Mouse (Mus musculus) induced T-regulatory cell, adult 2 months (primary cell): ENCODE measurements at regions not wholly inside any gene's neighbourhood (a gene's known extent, or its start where the extent isn't known, plus 50 kb on each side); places are given as distances from the start of the nearest gene placed in this dataset.

ENCODE experiments used
- DNase-seq: peaks from one replicate; pipeline ENCODE4 v3.0.0-alpha.2; 2012; ENCODE audit warnings: low read depth

DNA sequence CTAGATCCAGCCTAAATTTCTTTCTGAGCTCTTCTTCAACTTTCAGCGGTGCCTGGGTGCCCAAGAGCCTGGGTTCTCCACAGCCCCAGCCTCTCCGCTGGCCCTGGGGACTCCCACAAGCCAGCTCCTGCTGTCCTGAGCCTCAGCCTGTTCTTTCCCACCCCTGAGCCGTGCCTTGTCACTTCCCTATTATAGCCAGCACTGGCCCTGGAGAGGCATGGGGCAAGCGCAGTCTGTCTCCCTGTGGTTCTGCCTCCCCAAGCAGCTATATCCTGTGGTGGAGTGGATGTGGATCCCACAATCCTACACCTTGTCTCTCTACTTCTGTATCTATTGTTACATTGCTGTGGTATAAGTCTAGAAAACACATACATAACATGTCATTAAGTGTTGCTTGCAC is 128.6 kb upstream of the Hgf start:
- DNase-seq: no peak

DNA sequence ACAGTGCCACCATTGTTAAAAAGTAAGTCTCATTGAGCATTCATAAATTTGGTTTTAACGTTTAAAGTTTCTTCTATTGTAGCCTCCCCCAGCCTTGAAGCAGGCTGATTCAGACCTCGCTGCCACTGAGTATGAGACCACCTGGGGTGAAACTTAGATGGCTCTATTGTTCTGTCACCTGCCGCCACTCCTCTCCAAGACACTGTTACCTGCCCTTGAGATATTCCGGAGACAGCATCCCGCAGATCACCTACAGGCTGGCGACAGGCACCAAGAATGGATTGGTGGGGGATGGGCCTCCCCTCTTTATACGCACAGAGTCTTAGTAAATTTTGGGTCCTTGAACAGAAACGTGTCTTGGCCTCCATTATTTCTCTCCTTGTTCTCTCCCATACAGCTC is 128.0 kb upstream of the Hgf start:
- no peak for DNase-seq

DNA sequence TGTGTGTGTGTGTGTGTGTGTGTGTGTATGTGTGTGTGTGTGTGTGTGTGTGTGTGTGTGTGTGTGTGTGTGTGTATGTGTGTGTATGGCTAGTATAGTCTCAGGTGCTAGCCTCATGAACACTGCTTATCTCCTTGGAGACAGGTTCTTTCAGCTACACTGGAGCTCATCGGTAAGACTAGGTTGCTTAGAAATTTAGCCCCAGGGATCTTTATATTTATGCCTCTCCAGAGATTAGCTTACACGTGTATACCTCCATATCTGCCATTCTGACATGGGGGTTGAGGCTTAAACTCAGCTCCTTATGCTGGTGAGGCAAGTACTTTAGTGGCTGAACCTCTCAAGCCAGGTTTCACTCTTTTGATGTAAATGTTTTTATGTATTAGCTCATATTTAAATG is 127.0 kb upstream of the Hgf start:
- DNase-seq: no peak

DNA sequence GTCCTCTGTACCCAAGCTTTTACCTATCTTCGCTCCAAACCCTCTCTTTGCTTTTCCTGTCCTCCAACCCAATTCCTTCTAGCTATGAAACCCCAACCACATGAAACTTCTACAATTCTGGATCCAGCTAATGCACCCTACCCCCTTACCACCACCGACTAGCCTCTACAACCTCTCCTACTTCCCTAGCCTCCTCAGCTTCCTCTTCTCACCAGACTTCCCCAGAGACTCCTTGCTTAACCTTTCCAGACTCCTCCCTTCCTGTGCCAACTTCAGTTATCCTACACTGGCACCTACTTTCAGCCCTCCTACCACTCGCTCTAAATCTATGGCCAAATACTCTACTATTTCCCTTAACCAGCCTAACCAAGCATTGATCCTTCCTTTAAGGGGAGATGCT is 118.7 kb upstream of the Hgf start:
- DNase-seq: no peak

DNA sequence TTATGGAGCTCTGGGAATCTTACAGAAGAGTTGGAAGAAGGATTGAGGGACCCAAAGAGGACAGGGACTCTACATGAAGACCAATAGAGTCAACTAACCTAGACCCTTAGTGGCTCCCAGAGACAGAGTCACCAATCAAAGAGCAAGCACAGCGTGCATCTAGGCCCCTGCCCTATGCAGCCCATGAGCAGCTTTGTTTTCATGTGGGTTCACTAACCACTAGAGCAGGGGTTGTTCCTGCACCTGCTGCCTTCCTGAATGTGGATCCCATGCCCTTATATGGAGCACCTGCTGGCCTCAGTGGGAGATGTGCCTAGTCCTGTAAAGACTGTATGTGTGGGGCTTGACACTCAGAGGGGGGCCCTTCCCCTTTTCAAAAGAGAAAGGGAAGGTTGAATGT is 108.2 kb upstream of the Hgf start:
- no peak for DNase-seq

DNA sequence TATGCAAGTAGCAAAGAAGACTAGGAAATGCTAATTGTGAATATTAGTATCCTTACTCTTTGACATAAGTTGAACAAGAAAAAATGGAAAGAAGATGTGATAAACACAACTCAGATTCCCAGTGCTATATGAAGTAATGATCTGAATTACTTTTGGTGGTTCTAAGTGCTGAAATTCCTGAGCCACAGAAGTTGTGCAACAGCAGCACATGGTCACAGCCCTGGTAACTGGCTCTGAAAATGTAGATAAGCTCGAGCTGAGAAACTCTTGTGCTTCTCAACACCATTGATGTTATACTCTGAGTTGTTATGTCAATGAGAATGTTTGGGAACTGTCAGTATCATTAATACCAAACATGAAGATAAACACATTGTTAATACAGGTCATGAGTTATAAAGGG is 106.3 kb upstream of the Hgf start:
- no peak for DNase-seq

DNA sequence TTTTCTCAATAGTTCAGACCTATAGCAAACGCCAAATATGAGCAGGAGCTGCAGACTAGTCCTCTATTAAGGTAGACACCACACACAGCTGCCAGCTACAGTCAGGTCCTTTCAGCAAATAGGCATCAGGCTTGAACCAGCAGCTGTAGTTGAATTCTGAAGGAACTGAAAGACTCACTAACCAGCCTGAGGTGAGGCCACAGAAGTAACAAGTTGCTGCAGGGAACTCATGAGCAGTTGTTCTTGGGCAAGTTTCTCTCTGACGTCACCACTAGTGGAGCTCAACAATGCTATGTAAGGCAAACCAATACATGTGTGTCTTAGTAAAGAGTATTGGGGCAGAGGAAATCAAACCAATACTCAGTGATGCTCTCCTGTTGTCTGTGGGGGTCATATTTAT is 91.5 kb upstream of the Hgf start:
- DNase-seq: no peak

DNA sequence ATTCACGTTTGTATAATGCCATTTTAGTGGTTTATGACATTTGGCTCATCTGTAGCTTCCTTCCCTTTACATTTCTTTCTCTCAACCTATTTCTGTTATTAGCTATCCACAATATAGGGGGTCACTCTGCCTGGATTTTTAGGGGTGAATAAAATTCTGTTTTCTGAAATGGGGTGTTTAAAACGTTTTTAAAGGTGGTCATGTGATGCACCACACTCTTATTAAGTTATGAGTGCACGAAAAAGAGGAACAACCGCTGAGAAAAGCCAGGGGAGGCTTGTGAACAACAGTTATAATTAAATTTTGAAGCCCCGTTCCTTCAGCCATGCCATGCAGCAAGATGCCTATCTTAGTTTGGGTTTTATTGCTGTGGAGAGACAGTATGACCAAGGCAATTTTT is 87.0 kb upstream of the Hgf start:
- DNase-seq: no peak

DNA sequence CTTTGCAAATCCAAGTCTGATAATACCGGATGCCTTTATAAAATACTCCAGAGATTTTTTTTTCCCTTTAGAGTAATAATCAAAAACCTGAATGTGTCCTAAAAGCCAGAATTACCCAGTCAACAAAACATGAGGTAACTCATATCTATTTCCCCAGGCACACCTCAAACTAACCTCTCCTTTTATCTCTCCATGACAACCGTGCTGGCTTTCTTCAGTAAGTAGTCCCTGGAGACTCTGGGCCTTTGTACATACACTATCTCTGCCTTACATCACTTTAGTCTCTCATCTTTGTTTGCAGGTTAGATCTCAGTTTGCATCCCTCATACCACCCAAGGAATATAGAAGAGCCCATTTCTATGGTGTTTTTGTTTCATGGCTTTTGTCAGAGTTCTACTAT is 84.7 kb upstream of the Hgf start:
- no peak for DNase-seq

DNA sequence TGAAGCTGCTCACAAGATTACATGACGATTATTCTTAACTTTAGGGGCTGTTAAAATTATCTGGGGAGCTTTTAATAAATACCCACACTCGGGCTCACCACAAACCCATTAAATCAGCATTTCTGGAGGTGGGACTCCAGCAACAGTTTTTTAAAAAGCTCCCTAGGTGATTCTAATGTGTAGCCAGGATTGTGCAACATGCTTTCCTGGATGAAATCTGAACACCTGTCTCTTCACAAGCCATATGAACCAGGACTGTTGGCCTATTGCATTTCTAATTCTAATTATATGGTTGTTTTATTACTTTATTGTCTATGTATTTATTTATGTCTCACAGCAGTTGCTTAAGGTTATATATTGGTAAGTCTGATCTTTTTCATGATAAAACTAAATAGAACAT is 84.1 kb upstream of the Hgf start:
- DNase-seq: no peak

DNA sequence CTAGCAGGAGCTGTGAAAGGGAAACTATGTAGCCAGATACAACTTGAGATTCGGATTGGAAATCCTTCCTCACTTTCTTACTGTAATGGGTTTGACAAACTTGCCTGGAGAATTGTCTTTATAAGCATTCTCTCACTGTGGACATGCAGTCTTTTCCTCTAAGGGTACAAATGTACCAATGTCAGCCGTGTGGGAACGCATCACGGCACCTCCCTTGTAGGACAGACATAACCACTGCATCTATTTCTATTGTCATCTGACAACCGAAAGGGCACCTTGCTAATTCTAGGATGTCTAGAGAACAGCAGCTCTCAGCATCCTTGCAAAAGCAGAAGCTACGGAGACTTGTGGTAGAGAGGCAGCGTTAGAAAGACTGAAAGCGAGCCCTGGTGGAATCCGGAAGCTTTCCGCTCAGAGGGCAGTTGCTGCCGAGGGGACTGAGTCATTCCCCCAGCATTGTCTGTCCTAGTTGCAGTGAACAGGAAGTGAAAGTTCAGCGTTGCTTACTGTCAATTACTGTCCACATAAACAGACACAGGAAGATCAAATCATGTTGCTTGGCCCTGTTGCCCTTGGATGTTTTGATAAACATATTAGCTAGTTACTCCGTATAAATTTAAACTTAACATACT is 83.5 kb upstream of the Hgf start:
- DNase-seq: peak; percentile 30

DNA sequence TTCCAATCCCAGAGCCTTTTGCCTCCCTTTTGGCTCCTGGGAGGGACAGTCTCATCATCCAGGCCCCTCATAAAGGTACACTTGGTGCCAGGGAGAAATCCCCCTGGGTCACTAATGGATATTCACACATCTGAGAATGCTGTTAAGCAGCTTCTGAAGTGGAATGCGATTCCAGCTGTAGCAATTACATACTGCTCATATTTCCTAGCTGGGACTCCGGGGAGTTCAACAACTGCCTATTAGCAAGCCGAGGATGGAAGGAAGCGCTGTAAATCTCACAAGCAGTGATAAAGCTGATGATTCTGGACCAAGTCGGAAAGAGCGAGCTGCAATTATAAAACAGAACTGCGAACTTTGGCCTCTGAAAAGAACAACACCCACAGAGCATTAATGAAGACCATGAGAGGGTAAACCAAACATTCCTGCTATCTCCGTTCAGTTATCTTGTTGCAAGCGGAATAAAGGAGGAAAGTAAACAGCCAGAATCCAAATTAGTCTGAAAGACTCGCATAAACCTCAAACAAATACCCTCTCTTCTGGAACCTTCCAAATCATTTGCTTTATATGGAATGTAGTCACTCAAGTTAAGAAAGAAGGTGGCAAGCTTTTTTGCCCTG is 82.8 kb upstream of the Hgf start:
- DNase-seq: no peak

DNA sequence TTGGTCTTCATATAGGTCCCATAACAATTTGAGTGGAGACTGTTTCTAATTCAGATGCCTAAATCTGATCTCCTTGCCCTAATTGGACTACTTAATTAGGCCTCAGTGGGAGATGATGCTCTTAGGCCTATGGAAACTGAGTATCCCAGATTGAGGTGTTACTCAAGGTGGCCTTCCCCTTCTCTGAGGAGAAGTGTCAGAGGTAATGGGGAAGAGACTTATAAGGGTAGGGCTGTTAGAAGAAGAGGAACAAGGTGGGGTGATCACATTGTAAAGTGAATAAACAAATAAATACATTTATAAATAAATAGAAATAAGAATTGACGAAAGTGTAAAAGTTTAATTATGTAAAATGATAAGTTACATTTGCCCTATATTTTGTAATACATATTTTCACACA is 65.3 kb upstream of the Hgf start:
- no peak for DNase-seq

DNA sequence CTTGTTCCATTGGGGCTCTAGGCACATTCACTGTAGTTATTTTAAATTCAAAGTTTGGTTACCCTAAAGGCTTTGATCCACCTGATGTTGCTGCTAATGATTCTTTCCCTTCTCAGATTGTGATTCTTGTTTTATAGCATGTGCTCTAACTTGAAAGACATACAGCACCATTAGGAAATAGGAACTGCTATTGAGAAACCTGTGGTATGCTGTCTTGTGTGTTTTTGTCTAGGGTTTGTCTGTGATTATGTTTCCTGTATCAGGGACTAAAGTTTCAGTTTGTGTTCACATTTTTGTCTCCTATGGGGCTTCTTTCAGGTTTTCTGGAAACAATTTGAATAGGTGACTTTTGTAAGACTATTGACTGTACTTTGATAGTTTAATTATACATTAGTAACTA is 63.5 kb upstream of the Hgf start:
- no peak for DNase-seq

DNA sequence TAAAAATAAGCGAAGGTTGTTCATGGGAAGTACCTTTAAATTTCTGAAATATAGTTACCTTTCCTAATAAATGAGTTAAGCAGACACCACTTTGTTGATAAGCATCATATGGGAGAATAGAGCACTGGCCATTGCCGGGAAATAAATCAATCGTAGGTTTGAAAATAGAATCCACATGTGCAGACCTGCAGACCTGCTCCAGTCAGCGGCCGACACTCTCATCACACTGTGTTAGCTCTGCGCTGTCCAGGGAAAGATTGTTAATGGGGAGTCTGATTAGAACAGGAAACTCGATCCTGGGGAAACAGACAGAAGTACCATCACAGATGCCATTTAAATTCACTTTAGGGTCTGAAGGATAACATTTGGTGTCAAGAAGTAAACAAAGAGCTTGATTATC is 53.4 kb upstream of the Hgf start:
- no peak for DNase-seq
